Comparison of ENCODE assay signal across 12 mouse cellular contexts in genomic region chr1:150824334-150825005, GRCm38 (mm10).
DNase-seq lines count a peak whose midpoint lies in the region; ATAC-seq and TF ChIP-seq lines count a peak whose summit lies in the region.
"Had no signal": no experiment of that assay in that cellular context is flagged by ENCODE, and none has a peak within 500 bp of the region (broad histone marks: within the 10 kb centered on the region; RNA-seq: fewer than 3 reads in every experiment).

No protein-coding gene starts in this region.

- no peak for DNase-seq in gastrocnemius, adult 2 months
- no peak for DNase-seq in gastrocnemius, postnatal 4 days (ENCODE audit: low spot score in 2 of 2)
- DNase-seq in lung, adult 2 months = no peak
- DNase-seq in lung, postnatal 36 days = no peak
- DNase-seq in testis, postnatal 14 days (ENCODE audit: low spot score) = no peak
- DNase-seq: kidney, adult 11 months; lung, postnatal 14 days had no signal

- intact Hi-C loops in gastrocnemius, adult 2 months (cut with DNase I) = no loop called here

- peak; percentile 77 for ATAC-seq in common myeloid progenitor, adult 5-6 weeks (replicated peaks; ENCODE audit: low read depth, poor library complexity, severe bottlenecking)
- peak; percentile 73 for ATAC-seq in megakaryocyte progenitor cell, adult 5-6 weeks (replicated peaks; ENCODE audit: poor library complexity)
- ATAC-seq in activated CD4-positive, CD25-positive, alpha-beta regulatory T cell, adult 4 months = no peak

- peak; percentile 45 for TF ChIP-seq CTCF in gastrocnemius, adult 2 months (IDR thresholded peaks at IDR 0.05)
- 0 out of 2 replicates have a peak, but pooled peaks have one; percentile 2 for TF ChIP-seq CTCF in lung, adult 2 months (IDR thresholded peaks at IDR 0.05; ENCODE audit: insufficient read depth, low read length)

- 71% methylated on average over 5 of the region's 5 CpGs for WGBS in lung, adult 2 months

- no peak overlapping the region for H3K27ac ChIP-seq in gastrocnemius, adult 2 months
- H3K27ac ChIP-seq: stomach, embryonic 15.5 days had no signal

- H3K4me3 ChIP-seq in gastrocnemius, adult 2 months = no peak overlapping the region
- H3K4me3 ChIP-seq in lung, adult 2 months (replicated peaks; ENCODE audit: extremely low read depth, low read depth, low read length) = no peak overlapping the region
- H3K4me3 ChIP-seq: myocyte; stomach, embryonic 15.5 days had no signal

- no peak for TF ChIP-seq POLR2A in lung, adult 2 months (IDR thresholded peaks at IDR 0.05; ENCODE audit: borderline replicate concordance, extremely low read depth, low read depth, low read length)

- H3K4me1 ChIP-seq in lung, adult 2 months (ENCODE audit: control insufficient read depth, insufficient read depth, low read length) = no peaks in the 10 kb centered on the region; the same call in 1 of the 2 replicates
- H3K4me1 ChIP-seq: stomach, embryonic 15.5 days had no signal
